Mouse (Mus musculus) adrenal gland, adult 18-20 months (tissue): ENCODE data around the gene Morn1. TPM values are rescaled to one million over a fixed set of nuclear protein-coding genes. Genes with fewer than 3 reads are reported as not detected.
A peak's percentile ranks its signal among the peaks of the same experiment; 100 is the strongest.
"Not testable (repeated sequence)": the region's sequence is repeated elsewhere in the genome, so short reads cannot be mapped to it uniquely, and the experiment has no call there.

Experiments used
- DNase-seq, 2 experiments: peaks; one replicate each; pipeline ENCODE4 v3.0.0; 2021 to 2022; ENCODE audit warnings: low spot score in 2 of 2
- total RNA-seq, 2 experiments: library from RNA; stranded (reverse); gene quantifications; 1 replicate in 1 of 2; 2 replicates in 1 of 2; pipeline ENCODE4 v1.2.3; 2021

The Morn1 gene
- total RNA-seq, 2 experiments from 2014 or later: 6.6 to 9.8 TPM

GRCm38 (mm10) chr4:155075813-155076212, 10.6 kb upstream of the Morn1 start:
- DNase-seq: no peak

- no peak for DNase-seq
Measured at GRCm38 (mm10) chr4:155076677-155077076, 9.7 kb upstream of the Morn1 start.

GRCm38 (mm10) chr4:155078808-155079207, 7.6 kb upstream of the Morn1 start:
- DNase-seq: not testable (repeated sequence)

GRCm38 (mm10) chr4:155079666-155080065, 6.7 kb upstream of the Morn1 start:
- DNase-seq: no peak

DNA sequence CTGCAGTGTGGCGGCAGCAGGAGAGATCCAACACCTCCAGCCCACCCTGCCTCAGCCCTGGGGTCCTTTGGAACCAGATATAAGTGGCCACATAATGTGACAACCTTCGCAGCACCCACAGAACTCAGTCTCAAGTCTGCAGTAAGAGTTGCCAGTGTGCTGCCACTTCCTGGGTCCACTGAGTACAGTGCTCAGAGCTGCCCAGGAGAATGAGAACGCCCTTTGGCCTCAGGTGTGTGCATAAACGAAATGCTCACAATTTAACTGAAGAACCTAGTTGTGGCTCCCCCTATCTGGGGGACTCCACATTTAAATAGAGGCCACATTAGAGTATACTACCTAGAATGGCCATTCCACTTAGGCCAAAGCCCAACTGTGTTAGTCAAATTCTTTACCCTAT, 2.8 kb upstream of the Morn1 start:
- no peak for DNase-seq

DNA sequence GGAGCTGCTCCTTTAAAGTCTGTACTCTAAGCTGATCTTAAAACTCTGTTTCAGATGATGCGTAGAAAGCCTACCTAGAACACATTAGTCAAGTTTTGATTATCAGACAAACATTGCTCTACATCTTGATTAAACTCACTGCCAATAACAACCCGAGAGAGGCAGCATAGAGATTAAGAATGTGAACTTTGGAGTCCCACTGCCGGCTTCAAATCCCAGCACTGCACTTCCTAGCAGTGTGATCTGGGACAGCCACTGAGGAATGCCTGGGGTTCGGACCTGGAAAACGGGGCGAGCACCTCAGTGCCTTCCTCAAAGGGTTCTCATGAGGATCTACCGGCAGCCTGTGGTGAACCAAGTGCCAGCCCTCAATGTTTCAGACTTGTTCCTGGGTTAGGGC, 2.0 kb upstream of the Morn1 start:
- no peak for DNase-seq

GRCm38 (mm10) chr4:155085206-155086107, 920 bp upstream of the Morn1 start:
- no peak for DNase-seq

GRCm38 (mm10) chr4:155089241-155089640, 2.9 kb downstream of the Morn1 start:
- no peak for DNase-seq

DNA sequence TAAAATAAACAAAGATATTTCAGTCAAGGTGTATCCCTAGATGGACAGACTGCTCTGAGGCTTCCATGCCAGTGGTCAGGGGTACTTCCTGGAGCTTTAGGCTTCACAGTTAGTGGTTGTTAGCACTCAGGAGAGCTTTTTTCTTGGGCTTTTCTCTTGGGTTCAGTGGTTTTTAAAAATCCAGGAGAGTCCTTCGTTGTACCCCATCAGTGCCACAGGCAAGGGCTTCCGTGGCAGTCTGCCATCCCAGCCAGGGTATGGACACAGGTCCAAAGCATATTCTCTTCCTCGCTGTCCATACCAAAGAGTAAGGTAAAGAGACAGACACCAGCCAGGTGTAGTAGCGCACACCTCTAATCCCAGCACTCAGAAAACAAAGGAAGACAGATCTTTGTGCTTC, 3.8 kb downstream of the Morn1 start:
- DNase-seq: no peak

GRCm38 (mm10) chr4:155090688-155091449, 4.5 kb downstream of the Morn1 start:
- DNase-seq: no peak

GRCm38 (mm10) chr4:155092718-155093430, 6.5 kb downstream of the Morn1 start:
- DNase-seq: no peak

DNA sequence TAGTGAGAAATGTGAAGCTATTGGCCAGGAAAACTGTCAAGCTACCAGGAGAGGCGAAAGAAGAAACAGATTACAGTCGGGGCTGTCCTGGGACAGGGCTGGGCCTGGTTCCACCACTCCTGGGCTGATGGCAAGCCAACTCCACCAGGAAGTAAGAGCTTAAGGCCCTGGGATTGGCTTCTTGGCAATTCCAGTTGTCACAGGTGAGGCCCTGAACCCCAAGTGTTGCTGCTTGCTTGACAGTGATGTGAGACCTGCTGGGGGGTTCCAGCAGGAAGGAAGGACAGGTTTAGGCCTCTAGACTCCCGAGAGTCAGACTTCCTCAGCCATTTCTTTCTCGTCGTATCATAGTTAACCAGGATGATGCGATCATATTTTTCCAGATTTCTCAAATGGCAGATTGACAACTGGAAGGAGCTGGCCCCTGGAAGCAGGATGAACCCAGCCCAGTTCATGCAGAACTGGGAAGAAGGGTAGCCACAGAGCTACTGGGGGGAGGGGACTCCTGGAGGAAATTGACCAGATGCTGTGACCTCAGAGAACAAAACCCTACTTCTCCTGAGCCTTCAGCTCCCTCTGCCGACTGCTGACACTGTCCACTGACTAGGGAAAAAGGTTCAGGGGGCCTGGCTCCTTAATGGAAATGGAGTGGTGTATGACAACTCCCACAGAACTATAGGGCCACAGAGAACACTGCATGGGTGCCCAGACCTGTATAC, 7.2 kb downstream of the Morn1 start:
- DNase-seq: no peak

DNA sequence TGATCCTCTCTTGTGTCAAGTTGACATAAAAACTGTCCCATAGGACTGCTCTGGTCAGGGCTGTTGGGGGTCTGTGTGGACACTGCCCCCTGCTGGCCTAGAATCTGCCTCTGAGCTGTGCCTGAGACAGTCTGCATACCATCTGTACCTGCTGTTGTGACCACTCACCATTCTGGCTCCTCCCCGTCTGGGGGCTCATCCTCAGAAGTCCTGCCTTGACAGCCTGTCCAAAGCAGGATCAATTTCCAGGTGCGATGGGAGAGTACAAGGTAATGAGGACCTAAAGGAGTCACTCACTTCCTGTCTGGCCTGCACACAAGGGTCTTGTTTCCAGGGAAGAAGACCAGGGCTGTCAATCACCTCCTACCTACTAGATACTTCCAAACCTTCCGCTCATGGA, 8.2 kb downstream of the Morn1 start:
- peak; percentile 43 to 57 for DNase-seq

- peak; percentile 75 to 85 for DNase-seq
Measured at GRCm38 (mm10) chr4:155095238-155095900, 9.0 kb downstream of the Morn1 start.

GRCm38 (mm10) chr4:155095967-155096366, 9.6 kb downstream of the Morn1 start:
- no peak for DNase-seq

DNA sequence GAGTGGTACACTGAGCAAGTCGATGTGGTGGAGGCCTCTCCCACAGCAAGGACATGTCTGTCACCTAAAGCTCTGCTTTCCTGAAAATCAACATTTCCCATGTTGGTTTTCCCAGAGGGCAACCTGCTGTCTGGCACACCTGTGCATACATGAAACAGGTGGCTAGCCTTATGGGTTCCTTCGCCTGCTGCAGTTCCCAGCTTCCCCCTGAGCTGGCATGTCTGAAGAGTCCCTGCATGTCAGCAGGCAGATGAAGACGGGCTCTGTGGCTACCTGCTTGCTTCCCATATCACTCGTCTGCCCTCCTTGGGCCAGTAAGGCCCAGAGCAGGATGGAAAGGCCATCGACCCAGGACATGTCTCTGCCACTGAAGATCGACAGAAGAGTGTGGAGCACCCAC, 11.1 kb downstream of the Morn1 start:
- no peak for DNase-seq

DNA sequence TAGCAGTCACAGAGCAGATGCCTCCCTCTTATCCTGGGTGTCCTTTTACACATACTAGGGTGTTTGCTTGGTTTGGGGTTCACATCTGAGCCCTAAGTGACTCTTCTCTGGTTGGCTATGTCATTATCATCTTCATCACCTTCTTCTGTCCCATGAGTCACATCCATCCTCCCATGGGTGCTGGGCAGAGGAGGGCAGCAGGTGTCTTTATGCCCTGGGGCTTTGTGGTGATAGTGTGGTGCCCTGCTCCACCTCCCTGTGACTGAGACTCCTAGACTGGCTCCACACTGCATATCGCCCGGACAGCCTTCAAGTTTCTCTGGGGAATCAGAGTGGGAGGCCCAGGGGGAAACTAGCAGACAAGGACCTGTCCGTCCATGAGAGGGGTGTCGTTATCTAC, 12.2 kb downstream of the Morn1 start:
- no peak for DNase-seq

DNA sequence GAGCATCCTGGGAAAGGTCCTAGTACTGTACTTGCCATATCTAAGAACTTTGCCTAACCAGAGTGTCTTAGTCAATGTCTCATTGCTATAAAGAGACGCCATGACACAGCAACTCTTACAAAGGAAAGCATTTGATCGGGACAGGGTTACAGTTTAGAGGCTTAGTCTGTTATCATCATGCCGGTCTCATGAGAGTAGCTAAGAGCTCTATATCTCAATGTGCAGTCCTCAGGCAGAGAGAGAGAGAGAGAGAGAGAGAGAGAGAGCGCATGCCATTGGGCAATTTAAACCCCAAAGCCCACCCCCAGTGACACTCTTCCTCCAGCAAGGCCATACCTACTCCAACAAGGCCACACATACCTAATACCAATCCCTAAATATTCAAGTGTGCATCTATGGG, 21.5 kb downstream of the Morn1 start:
- DNase-seq: no peak

- no peak for DNase-seq
Measured at GRCm38 (mm10) chr4:155109471-155109870, 23.1 kb downstream of the Morn1 start.

GRCm38 (mm10) chr4:155113766-155114410, 27.5 kb downstream of the Morn1 start:
- no peak for DNase-seq
